Mouse (Mus musculus): Measurements from ENCODE around the gene Fnip2.
"Not testable (repeated sequence)": the region's sequence is repeated elsewhere in the genome, so short reads cannot be mapped to it uniquely, and the experiment has no call there.

Fnip2 gene

DNA sequence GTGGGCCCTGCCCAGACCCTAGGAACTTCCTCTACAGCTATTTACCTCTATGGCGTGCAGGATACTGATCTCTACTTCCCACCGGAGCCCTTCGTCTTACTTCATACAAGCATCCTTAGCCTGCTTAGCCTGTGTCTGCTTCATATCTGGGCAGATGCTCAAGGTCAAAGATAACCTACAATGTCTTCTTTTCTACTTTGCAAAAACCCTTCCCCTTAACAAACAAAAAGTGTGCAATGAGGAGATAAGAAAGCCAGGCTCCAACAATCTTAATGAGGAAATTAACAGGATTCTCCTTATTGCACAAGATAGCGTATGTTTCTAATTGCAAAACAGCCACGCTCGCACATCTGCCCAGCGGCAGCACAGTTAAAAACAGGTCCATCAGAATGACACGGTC, 89.2 kb downstream of the Fnip2 start:
- DNase-seq (ENCODE audit: low read depth in 2 of 2, low spot score in 2 of 2) = no peak

DNA sequence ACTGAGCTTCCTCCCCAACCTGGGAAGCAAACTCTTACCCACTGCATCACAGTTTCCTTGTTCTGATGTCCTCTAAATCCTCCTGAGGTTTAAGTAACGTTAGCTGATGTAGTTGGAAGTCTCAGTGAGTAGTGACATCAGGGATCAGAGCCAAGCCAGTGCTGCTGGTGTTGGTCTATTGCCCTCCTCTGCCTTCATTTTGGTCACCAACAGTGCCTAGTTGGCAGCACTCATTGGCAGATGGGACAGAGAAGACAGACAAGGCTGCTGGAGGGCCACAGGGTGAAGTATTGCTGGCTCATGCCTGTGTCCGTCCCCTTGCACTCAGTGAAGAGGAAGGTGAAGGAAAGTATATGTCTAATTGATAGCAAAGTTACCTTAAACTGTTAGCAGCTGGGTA, 91.6 kb downstream of the Fnip2 start:
- DNase-seq (ENCODE audit: low read depth in 2 of 2, low spot score in 2 of 2) = no peak

DNA sequence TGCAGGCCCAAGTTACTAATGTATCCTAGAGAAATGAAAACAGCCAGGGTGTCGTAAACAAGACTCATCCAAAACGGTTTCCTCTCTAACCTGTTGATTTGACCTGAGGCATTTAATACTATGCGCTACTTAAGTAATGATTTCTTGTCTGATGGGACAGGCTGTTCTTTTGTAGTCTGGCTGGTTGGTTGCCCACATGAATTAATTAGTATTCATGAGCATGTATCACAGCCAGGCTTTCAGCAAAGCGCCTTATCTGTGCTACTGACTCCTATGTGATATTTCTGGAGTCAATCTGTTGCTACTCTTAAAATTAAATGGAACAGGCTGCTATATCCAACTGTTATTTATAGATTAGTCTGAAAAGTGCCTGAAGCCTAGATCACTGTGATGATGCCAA, 92.7 kb downstream of the Fnip2 start:
- DNase-seq (ENCODE audit: low read depth in 2 of 2, low spot score in 2 of 2) = no peak

DNA sequence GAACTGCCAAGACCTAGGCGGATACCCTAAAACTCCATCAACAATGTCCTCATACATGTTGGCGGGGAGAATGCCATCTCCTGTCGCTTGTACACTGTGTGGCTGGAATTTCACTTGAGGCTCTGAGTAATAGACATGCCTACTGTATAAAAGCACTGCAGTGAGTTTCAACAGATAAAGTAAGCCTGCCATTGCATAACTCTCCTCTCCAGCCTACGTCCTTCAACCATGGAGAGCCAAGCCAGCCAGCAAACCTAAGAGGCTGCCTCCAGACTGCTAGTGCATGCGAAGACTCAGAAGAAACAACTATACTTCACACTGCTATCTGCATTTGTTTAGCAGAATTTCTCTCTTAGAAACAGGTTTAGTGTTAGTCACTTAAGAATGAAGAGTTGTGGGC, 95.2 kb downstream of the Fnip2 start:
- no peak for DNase-seq (ENCODE audit: low read depth in 2 of 2, low spot score in 2 of 2)

DNA sequence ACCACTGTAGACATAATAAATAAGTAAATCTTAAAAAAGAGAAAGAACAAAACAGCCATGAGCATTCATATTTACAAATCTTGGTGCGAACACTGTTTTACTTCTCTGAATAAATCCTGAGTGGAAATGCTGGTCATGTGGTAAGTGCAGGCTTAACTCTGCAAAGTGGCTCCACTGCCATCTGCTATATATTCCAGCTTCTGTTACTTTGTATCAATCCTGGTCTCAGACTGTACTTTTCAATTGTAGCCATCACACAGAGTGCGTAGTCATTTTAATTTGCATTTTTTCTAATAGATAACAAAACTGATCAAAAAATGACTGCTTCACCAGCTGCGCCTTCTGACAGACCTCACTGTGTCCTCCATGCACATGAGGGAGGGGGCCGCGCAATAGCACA, 98.2 kb downstream of the Fnip2 start:
- DNase-seq (ENCODE audit: low read depth in 2 of 2, low spot score in 2 of 2) = no peak

DNA sequence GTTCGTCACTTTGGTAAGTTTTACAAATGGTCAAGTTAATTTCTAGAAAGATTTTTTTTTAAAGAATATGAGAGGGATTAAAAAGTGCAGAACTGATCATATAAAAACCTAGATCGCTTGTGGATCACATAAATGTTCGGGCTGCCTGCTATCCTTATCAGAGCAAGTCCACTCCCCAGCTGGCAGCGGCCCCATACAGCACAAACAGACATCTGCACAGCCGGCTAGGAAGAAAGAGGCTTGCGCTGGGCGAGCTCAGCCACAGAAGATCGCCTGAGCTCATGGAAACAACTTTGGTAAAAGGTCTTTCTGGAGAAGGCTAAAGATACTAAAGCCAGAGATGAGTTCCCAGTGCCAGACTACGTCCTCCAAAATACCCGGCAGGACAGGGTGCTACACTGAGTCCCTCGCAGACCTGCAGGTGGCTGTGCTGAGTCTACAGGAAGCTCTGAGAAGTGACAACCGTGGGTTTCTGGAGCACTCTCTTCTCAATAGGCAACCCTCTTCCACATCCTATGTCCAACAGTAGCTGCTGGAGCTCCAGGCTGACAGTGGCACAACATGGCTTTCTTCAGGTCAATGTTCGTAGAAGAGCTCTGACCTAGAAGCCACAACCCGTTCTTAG, 108.8 kb downstream of the Fnip2 start:
- no peak for DNase-seq (ENCODE audit: low read depth in 2 of 2, low spot score in 2 of 2)

DNA sequence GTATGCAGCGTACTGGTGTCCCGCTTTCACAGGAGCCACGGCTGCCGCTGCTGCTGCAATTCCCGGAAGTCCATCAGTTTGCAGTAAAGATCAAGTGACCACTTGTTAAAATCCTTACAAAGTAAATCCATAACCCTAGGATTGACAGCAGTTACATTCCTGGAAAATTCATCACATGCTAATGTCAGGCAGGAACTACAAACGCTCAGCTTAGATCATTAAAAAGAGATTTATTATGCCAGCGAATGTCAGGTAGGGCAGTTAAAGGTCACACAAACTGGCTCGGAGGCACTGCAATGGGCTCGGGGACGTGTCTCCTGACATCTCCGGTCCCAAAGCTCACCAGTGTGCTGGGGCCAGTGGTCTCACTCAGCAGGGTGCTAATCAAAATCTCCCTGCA, 111.8 kb downstream of the Fnip2 start:
- no peak for DNase-seq (ENCODE audit: low read depth in 2 of 2, low spot score in 2 of 2)

DNA sequence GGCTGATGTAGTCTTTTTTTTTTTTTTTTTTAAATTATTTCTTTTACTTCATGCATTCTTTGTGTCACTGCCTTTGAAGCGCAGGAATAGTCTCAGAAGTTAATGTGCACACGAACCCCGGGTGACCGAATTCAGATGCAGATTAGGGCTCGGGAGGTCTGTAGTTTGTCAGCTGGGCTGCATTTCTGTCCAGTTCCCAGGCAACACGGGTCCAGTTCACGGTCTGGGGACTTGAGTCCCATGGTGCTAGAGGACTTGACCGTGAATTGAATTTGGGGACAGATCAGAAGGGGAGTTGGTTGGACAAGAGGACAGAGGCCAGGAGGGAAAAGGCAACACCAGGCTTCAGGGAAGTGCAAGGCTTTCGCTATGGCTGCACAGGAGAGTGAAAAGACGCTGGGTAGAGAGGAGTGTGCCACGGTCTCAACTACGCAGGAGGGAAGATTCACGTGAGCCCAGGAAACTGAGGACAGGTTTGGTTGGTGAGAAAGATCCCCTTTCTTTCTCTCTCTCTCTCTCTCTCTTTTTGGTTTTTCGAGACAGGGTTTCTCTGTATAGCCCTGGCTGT, 114.8 kb downstream of the Fnip2 start:
- DNase-seq (ENCODE audit: low read depth in 2 of 2, low spot score in 2 of 2) = no peak

DNA sequence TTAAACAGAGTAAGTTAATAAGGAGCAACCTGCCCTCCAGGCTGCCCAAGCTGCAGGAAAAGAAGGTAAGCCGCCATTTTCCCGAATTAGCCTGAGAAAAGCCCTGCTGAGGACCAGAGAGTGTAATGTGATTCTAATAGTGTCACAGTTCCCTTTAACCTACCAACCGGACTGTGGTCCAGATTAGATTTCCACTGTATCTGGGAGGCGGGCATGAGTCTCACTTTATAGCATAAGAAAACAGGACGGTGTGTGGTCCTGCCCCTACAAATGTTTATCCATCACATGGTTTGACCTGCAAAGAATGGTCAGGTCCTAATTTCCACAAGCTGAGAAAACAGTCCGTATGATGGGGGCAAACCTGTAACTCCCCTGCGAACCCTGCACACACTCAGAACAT, 118.2 kb downstream of the Fnip2 start:
- DNase-seq (ENCODE audit: low read depth in 2 of 2, low spot score in 2 of 2) = no peak

DNA sequence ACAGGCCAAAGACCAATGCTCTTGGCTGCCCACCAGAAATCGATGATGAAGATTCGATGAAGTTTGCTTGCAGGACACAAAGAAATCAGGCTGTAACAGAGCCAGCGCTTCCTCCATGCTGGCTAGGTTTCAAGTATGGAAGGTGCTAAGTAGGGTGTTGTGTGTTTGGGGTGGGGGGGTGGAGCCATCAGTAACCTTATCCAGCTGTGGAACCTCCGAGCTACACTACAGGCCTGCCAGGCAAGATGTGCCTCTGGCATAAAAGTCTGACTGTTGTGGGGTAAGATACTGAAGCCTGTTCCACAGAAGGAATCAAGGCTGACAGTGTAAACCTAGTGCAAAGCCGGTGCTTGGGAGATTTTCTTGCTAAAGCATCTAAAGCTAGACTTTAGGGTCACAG, 119.2 kb downstream of the Fnip2 start:
- no peak for DNase-seq (ENCODE audit: low read depth in 2 of 2, low spot score in 2 of 2)

DNA sequence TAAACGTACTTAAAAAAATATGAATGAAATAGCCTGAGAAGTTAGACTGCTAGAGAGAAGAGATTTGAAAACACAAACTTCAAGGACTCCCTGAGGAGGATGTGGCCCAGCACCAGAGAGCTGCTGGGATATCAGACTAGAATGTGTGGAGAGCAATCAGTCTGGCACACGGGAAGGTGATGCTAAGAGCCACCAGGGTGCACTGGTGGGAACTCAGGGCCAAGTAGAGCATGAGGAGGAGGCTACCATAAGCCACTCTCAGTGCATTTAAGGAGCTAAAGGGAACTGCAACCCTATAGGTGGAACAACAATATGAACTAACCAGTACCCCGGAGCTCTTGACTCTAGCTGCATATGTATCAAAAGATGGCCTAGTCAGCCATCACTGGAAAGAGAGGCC, 120.9 kb downstream of the Fnip2 start:
- DNase-seq (ENCODE audit: low read depth in 2 of 2, low spot score in 2 of 2) = not testable (repeated sequence)

DNA sequence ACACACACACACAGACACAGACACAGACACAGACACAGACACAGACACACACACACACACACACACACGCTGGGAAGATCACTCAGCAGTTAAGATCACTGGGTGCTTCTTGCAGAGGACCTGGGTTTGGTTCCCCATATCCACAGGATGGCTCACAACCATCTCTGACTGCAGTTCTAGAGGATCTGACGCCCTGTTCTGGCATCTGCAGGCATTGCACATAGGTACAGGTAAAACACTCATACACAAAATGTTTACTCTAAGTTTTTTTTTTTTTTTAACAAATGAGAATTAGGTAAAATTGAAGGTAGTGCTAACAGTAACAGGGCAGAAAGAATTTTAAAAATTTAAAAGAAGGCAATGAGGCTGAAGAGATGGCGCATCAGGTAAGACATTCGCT, 121.5 kb downstream of the Fnip2 start:
- no peak for DNase-seq (ENCODE audit: low read depth in 2 of 2, low spot score in 2 of 2)

DNA sequence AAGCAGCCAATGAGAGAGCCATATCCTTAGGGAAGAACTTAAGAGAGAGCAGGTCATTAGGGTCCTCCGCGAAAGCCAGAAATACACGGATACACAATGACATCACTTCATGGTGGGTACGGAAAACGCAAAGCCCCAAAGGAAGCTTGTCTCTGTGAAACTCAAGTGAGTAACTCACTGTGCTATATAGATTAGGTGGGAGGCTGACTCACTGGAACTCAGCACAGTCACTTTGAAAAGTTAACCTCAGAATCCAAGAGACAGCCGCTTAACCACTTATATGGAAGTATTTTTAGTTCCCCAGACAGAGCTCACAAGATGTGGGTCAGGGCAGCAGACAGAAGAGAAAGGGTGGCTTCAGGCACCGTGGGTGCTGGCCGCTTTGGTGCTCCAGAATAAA, 122.6 kb downstream of the Fnip2 start:
- DNase-seq (ENCODE audit: low read depth in 2 of 2, low spot score in 2 of 2) = no peak

DNA sequence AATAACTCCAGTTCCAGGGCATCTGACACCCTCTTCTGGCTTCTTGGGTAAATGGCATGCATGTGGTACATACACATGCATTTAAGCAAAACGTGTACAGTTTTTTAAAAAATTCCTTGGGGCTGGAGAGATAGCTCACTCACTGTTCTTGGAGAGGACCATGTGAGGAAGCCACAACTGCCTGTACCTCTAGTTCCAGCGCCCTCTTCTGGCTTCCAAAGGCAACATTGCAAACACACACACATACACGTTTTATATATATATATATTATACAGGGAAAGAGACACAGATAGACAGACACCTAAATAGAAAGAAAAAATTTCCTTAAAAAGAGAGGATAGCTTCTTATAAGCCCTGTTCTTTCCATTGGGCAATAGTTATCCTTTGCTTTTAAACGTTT, 123.7 kb downstream of the Fnip2 start:
- DNase-seq (ENCODE audit: low read depth in 2 of 2, low spot score in 2 of 2) = no peak

DNA sequence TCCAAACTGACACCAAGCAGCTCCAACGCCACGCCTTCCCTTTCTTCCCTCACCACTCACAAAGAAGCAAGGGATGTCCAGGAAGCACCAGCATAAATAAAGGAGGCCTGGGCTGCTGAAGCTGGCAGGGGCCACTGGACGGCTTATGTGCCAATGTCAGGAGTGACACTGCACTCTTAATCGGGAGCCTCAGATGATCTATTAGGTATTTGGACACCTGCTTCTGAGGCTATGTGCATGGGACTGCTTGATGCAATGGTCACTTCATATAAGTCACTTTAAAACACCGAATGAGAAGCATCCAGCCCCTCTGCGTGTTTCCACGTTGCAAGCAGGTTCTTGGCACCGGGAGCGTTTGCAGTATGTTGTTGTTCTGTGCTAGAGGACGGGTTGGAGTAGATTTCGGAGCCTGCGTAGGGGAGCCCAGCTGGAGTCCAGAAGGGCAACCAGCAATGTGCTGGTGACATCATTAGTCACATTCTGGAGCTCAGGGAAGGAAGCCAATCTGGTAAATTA, 126.6 kb downstream of the Fnip2 start:
- DNase-seq (ENCODE audit: low read depth in 2 of 2, low spot score in 2 of 2) = no peak

DNA sequence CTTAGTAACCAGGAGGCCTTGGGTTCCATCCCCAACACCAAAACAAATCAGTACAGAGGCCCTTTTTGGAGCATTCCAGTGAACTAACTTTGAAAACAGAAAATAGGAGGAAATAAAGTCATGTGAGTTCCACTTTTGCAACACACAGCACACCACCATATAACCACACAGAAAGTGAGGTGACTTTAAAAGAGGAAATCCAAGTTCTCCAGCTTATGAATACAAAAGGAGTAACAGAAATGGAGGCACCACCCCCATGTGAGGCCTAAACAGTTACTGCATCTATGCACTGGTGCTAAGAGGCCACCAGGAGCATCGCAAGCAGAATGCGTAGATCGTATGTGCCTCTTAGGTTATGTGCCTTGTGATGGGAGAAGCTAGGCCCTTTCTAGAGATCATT, 129.3 kb downstream of the Fnip2 start:
- DNase-seq (ENCODE audit: low read depth in 2 of 2, low spot score in 2 of 2) = no peak

DNA sequence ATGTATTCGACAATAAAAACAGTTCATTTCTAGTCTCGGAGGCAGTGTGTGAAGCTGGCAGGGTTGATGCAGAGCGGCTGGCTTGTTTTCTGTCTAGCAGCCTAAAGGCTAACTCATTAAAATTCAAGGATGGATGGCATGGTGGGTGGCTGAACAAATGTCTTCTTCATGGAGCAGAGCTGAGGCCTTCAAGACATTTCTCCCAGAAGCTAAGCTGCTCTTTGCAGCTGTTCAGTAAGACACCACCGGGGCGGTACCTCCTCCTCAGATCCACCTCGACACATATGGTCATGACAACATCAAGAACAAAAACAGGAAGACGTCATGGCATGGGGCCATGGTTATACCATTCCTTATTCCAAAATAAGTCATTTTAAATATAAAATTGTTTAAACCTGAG, 131.4 kb downstream of the Fnip2 start:
- DNase-seq (ENCODE audit: low read depth in 2 of 2, low spot score in 2 of 2) = no peak

DNA sequence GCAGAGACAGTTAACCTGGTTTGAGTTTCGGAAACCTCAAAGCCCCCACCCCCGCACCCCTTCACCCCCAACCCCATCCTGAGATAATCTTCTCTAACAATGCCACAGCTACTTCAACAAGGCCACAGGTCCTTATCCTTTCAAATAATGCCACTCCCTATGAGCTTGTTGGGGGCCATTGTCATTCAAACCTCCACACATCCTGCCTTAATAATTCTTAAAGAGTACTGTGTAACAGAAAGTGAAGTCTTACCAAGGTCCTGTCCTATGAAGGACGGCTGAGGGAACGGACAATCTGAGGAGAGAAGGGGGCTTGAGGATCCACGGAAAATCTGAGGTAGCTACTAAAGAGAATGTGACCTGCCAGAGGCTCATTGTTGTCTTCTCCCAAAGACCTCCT, 132.6 kb downstream of the Fnip2 start:
- no peak for DNase-seq (ENCODE audit: low read depth in 2 of 2, low spot score in 2 of 2)

DNA sequence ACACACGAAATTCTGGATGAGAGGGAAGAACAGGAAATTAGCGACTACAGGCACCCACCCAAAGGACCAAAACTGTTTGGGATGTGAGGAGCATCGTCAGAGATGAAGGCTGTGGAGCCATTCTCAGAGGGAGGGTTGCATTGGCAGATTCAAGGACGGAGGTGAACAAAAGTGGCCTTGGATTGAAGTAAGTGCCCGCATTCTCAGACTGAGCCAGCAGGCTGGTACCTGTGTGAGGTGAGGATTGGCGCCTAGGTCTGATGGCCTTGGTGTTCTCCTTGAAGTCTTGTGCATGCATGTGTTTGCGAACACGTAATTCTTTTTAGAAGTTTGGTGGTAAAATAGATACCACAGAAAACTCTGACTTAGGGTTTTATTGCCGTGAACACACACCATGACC, 133.2 kb downstream of the Fnip2 start:
- no peak for DNase-seq (ENCODE audit: low read depth in 2 of 2, low spot score in 2 of 2)

DNA sequence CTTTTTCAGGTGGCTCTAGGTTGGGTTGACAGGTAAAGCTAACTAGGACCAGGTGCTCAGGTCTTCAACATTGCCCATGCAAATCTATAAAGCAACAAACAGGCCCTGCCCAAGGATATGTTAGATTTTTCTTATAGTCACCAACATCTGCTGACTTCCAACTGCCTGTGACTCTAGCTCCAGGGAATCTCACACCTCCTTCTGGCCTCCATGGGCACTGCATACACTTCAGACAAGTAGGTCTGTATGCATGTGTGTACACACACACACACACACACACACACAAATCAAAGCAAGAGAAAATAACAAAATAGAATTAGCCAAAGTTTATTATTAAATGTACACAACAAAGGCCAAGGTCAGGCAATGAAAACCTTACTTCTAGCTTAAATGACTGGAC, 134.0 kb downstream of the Fnip2 start:
- no peak for DNase-seq (ENCODE audit: low read depth in 2 of 2, low spot score in 2 of 2)

DNA sequence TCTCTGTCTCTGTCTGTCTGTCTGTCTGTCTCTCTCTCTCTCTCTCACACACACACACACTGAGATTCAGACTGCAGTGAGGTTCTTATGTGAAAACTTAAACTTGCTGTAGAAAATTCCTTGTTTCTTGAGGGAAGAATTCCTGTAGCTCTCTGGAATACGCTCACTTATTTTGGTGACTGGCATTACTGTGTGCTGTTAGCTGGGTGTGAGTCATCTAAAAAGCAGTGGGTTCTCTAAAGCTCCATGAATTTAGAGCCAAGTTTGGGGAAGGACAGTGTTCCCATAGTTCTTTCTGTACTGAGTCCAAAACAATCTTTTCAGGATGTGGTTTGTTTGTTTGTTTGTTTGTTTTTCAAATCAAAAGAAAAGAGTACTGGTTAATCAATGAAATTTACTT, 142.2 kb downstream of the Fnip2 start:
- no peak for DNase-seq (ENCODE audit: low read depth in 2 of 2, low spot score in 2 of 2)

DNA sequence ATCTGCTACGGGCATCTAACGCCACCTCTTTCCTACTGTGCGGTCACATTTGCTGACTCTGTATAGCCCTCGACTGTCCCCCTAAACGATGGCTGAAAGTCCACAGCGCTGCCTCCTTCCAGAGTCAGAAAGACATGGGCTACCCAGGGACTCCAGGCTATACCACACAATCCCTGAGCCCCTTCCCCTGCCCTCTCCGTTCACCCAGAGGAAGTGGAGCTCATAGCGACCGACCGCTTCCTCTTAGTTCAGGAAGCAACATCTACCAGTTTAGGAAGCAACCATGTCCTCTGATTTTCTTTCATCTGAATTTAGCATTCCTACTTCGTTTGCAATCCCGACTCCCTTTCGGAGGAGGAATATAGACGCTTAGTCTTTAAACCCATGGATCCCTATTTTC, 148.7 kb downstream of the Fnip2 start:
- no peak for DNase-seq (ENCODE audit: low read depth in 2 of 2, low spot score in 2 of 2)

DNA sequence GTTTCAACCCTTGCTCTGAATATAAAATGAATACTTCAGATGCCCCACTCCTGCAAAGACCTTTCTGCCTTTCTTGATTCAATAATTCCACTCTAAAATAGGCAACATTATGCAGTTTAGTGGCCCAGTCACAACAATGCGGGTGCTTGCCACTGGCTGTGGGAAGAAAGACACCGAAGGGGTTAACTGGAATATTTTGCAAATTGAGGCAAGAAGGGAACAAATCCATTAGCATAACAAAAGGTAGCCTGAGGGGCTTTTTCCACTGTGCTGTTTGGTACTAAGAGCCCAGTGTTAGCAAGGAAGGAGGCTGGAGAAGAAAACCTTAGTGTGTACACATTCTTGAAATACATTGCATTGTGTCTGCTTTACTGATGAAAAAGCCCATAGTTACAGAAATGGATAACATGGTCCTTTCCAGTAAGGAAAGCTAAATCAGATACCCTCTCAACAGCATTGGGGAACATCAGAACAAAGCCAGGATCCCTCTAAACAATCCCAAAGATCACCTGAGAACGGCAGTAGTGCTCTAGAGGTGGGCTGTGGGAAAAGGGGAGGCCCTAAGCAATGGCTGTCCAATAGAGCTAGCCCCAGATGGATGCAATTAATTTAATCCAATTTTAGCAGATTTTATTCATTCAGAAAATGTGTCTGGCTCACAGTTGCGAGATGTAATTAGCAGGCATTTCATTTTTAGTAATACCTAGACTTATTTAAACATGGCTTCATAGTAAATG, 150.5 kb downstream of the Fnip2 start:
- DNase-seq (ENCODE audit: low read depth in 2 of 2, low spot score in 2 of 2) = no peak

Measured in CD8-positive naive resting alpha-beta T cell, adult 2 months (primary cell).